Mouse (Mus musculus) layer of hippocampus, adult 9-10 months (tissue): ENCODE results near the gene Tmem204.
A peak's percentile ranks its signal among the peaks of the same experiment; 100 is the strongest.

Experiments
- DNase-seq: peaks from one replicate; pipeline ENCODE4 v3.0.0; 2022; ENCODE audit warnings: low spot score

Gene Tmem204

DNA sequence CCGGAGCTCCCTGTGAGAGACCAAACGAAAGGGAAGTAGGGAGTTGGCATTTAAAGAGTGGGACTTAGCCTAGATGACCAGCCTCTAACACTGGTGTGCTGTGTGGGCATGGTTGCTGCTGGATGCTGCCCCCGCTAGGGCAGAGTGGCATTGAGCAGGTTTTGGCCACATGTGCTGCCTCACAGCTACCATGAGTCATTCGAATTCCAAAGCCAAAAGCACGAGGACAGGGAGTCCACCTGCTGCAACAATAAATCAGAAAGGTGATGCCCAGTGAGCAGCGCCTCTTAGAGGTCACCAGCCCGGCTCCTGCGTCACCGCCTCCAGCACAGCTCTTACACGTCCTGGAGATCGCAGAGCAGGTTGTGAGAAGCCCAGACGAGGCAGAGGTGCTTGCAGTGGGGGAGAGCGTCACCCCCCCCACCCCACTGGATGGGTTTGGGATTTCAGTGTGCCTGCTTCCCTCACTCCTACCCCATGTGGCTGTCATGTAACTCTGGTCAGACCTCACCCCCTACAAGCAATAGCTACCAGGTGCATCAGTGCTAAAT lies 1.5 kb upstream of the Tmem204 start:
- DNase-seq = no peak

- DNase-seq = no peak
Measured at GRCm38 (mm10) chr17:25082887-25083286, 504 bp downstream of the Tmem204 start.

GRCm38 (mm10) chr17:25082081-25082847 lies 1.1 kb downstream of the Tmem204 start:
- DNase-seq = no peak

DNA sequence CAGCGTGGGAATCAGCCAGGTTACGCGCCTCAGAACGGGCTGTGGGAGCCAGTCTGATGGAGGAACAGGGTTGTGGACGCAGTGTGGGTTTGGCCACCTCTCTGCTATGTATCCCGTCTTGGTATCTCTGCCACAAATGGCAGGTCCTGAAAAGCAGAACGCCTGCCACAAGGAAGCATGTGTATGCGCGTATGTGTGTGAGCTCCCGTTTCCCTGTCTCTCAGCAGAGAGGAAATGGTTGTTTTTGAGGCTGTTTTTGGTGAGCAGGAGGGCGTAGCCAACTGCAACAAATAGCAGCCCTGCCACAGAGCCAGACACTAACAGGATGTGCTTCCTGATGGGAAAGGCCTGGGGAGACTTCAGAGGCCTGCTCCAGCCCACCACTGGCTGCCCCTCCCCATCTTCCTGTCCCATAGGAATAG lies 2.4 kb downstream of the Tmem204 start:
- no peak for DNase-seq

DNA sequence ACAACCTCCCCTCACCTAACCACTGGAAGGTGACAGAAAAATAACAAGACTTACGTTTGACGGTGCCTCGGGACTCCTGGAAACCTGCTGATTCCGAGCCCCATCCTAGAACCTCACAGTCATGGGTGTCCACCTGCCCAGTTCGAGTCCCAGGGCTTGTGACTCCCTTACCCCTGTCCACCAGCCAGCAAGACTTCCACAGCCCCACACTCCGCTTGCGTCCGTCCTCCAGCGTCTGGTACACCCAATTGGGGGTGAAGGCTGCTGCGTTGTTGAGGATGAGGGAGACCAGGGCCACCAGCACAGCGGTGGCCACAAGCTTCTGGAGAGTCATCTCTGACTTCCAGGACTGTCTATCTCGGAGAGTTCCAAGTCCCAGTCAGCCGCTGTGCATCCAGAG lies 3.2 kb downstream of the Tmem204 start:
- DNase-seq = no peak

DNA sequence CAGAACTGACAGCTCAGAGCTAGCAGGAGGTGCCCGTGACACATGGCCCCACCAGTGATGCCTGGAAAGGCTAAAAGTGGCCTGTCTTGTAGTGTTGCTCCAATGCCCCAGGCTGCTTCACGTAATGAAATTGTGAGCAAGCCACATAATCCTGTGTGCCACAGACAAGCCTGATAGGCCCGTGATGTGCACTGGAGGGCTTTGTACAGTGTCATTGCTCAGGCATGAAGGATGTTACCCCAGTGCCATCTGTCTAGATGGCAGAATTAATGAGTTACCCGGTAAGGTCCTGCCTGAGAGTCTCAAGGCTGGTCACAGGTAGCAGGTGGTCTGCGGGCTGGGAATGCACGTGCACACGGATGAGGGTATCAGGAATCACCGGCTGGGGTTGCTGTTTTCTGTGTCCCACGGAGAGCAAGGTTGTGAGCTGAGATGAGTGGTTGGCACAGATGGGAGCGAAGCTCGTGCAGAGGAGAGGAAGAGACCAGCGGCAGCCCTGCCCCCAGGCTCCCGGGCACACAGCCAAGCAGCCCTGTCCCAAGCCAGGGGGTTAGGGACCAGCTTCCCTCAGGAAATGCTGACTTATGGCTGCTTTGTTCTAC lies 5.5 kb downstream of the Tmem204 start:
- DNase-seq = no peak

- DNase-seq = no peak
Measured at GRCm38 (mm10) chr17:25076906-25077305, 6.5 kb downstream of the Tmem204 start.

DNA sequence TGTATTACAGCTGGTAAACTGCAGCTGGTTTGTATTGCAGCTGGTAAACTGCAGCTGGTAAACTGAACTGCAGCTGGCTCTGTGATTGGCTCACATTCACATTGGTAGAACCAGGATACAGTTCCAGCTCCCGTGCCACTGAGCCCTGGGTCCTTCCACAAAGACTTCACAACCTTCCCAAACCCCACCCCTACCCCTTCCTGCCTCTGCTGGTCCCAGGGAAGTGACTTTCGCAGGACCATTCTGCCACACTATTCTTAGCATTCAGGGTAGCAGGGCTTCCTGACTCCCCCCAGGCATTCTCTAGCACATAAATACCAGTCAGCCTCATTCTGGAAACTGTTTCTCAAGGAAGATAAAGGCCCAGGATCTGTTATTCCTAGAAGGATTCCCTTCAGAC lies 14.7 kb downstream of the Tmem204 start:
- no peak for DNase-seq

DNA sequence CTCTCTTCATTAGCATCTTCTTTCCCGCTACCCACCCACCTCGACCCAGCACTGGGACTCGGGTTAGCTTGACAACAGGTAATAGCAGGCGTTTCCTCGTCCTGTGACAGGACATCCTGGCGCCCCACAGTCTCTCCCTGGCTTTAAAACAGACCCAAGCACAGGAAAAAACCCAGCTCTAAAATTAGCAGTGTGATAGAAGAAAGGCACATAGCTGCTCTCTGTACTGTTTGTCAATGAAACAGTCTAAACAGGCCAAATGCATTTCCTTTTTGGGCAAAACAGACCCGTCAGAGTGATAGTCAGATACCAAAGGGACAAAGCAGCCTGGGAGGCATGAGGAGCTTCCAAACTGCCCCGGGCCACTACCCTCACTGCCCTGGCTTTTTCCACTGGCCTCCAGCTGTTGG lies 15.9 kb downstream of the Tmem204 start:
- no peak for DNase-seq

DNA sequence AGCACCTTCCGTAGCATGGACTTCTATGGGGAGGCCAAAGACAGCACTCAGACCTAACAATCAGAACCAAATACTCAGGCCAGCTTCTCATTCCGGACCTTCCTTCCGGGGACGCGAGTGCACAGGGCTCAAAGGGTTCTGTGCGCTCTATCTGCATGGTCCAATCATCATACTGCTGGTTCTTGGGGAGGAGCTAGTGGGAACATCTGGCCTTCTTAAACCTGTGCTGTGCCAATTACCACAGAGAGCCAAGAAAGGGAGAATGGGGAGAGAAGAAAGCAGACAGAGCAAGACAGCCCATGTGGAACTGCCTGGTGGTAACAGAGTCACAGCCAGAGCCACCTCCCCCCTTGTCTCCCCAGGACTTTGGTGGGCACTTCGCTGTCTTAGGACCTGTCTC lies 16.8 kb downstream of the Tmem204 start:
- DNase-seq = no peak

DNA sequence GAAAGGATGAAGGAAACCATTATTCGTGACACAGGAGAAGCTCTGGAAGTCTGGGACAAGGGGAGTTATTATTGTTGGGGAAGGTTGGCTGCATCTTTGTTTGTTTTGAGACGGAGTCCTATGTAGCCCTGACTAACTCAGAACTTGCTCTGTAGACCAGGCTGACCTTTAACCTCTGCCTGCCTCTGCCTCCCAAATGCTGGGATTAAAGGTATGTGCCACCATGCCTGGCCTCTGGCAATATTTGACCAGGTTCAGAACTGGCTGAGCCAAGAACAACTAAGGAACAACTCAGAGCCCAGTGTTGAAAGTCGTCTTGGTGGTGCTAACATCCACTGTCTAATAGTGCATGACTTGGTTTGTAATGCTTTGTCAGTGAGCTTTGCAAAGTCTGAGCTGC lies 18.2 kb downstream of the Tmem204 start:
- no peak for DNase-seq

DNA sequence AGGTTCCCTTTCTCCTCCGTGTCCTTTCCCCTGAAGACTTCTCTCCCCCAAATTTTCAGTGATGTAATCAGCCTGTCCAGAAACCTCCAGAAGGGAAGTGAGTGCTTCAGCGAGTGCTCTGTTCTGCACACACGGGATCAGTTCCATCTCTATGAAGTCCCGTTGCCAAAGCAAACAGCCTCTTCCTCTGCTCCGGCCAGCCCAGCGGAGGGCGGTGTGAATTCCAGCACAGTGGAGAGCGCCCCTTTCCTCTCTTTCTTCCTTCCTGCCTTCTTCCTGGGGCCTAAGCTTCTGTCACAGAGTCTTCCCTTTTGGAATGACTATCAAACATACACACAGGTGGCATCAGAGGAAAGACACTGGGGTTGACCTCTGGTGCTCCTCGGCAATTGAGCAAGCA lies 19.0 kb downstream of the Tmem204 start:
- no peak for DNase-seq

- no peak for DNase-seq
Measured at GRCm38 (mm10) chr17:25063872-25064271, 19.5 kb downstream of the Tmem204 start.

GRCm38 (mm10) chr17:25063261-25063660 lies 20.1 kb downstream of the Tmem204 start:
- no peak for DNase-seq

DNA sequence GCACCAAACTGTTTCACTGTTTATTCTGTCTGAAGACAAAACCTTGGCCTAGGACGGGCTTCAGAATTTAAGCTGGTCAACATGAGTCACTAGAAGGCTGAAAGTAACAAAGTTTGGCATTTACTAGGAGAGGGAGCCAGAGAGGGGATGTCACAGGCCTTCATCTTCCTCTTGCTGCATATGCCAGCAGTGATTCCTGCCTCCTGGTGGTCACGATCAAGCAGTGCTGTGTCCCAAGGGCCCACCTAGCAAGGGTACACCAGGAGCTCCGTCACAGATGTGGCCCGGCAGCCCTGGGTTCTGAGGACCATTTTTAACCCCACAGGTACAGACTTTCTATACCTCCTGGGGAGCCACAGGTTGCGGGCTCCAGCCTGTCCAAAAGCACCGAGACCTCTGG lies 26.4 kb downstream of the Tmem204 start:
- DNase-seq = no peak

DNA sequence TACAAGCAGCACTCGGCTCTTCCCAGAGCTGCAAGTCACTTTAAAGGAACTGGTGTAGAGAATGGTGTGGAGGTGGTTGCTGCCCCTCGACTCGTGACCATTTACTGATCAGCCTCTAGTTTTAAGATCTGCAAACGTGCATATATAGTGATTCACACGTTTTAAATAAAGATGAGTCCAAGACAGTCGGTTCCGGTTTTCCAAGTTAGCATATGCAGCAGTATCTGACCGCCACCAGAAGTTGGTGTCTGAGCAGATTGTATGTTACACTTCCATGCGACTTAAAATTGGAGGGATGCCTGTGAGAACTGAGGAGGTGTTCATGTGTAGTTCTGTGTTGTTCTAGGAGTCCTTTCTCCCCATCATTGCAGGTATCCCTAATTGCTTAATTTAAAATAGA lies 30.1 kb downstream of the Tmem204 start:
- no peak for DNase-seq

- DNase-seq = no peak
Measured at GRCm38 (mm10) chr17:25047143-25047542, 36.2 kb downstream of the Tmem204 start.

- no peak for DNase-seq
Measured at GRCm38 (mm10) chr17:25045281-25045680, 38.1 kb downstream of the Tmem204 start.

DNA sequence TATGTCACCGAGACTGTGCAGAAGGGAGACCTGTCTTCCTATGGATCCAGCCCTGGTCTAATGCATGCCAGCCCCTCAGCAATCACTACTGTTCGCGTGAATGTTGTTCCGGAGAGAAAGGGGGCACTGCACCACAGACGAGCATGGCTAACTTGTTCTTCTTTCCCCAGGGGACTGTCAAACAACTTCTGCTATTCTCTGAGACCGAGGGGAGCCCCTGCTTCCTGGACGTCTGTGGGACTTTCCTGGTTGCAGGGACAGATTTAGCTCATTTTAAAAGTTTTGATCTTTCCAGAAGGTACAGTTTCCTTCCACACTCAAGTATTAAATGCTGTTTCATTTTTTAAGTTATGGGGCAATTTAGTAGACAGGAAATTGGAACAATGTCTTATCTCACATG lies 38.5 kb downstream of the Tmem204 start:
- no peak for DNase-seq

GRCm38 (mm10) chr17:25036183-25036582 lies 47.2 kb downstream of the Tmem204 start:
- DNase-seq = no peak

GRCm38 (mm10) chr17:25016292-25017132 lies 66.9 kb downstream of the Tmem204 start:
- peak; percentile 5 for DNase-seq

- peak; percentile 98 for DNase-seq
Measured at GRCm38 (mm10) chr17:25015655-25016291, 67.6 kb downstream of the Tmem204 start, which contains the start of the genes Cramp1l and Ift140. Cramp1l (minus strand) TSS chr17:25015788. Ift140 (plus strand) TSS chr17:25016085.
